11 mouse cellular contexts compared by ENCODE assay signal in the genomic region with DNA sequence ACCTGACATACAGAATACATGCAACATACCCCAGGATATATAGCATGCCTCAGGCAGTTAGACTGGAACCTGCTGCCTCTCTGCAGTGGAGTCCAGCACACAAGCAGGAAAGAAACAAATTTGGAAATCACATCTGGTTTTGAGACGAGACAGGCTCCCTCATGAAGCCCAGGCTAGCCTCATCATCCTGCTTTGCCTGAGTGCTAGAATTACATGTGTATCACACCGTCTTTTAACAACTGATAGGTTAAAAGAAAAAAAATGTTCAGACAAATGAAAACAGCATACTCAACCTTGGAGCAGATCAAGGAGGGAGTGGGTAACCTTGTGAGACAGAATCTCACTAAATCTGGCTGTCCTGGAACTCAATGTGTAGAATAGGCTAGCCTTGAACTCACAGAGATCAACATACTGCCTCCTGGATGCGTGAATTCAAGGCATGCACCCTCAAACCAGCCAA. TPM values are rescaled to one million over a fixed set of nuclear protein-coding genes. Genes with fewer than 3 reads are reported as not detected.
DNase-seq lines count a peak whose midpoint lies in the region; ATAC-seq and TF ChIP-seq lines count a peak whose summit lies in the region.
"Had no signal": no experiment of that assay in that cellular context is flagged by ENCODE, and none has a peak within 500 bp of the region (broad histone marks: within the 10 kb centered on the region; RNA-seq: fewer than 3 reads in every experiment).

No protein-coding gene starts in this region.

- no peaks in the 10 kb centered on the region for H3K9me3 ChIP-seq in hindbrain, embryonic 14.5 days (ENCODE audit: control insufficient read depth, low read length)
- H3K9me3 ChIP-seq in hindbrain, embryonic 16.5 days (ENCODE audit: control insufficient read depth, low read length), result no peaks in the 10 kb centered on the region
- no peaks in the 10 kb centered on the region for H3K9me3 ChIP-seq in midbrain, postnatal 0 days (ENCODE audit: low read length)
- H3K9me3 ChIP-seq in midbrain, embryonic 16.5 days (replicated peaks; ENCODE audit: control insufficient read depth, low read length, poor library complexity, severe bottlenecking), result no peaks in the 10 kb centered on the region
- H3K9me3 ChIP-seq in limb, embryonic 10.5 days (replicated peaks), result no peaks in the 10 kb centered on the region
- H3K9me3 ChIP-seq: megakaryocyte, embryonic 14.5 days had no signal

- no peak for ATAC-seq in hindbrain, embryonic 14.5 days (ENCODE audit: low FRiP score)
- ATAC-seq in hindbrain, embryonic 16.5 days, result no peak
- no peak for ATAC-seq in midbrain, postnatal 0 days (ENCODE audit: low FRiP score)
- ATAC-seq in midbrain, embryonic 16.5 days, result no peak

- H3K4me3 ChIP-seq in hindbrain, embryonic 14.5 days (replicated peaks; ENCODE audit: low read length), result no peak overlapping the region
- no peak overlapping the region for H3K4me3 ChIP-seq in hindbrain, embryonic 16.5 days (ENCODE audit: low read length)
- no peak overlapping the region for H3K4me3 ChIP-seq in midbrain, postnatal 0 days (ENCODE audit: low read depth, low read length)
- H3K4me3 ChIP-seq in midbrain, embryonic 16.5 days (ENCODE audit: low read depth, low read length), result no peak overlapping the region
- H3K4me3 ChIP-seq in limb, embryonic 10.5 days, result no peak overlapping the region

- DNase-seq in hindbrain, embryonic 14.5 days (ENCODE audit: low spot score), result no peak
- DNase-seq in midbrain, postnatal 0 days (ENCODE audit: low spot score), result no peak
- no peak for DNase-seq in limb, embryonic 10.5 days (ENCODE audit: low spot score)
- no peak for DNase-seq in retina, postnatal 1 day
- no peak for DNase-seq in spleen, postnatal 10 days (ENCODE audit: low spot score in 2 of 2)
- DNase-seq: embryo, embryonic 11 days; kidney, postnatal 14 days; right cerebral cortex, postnatal 4 days had no signal

- TF ChIP-seq CTCF in midbrain, postnatal 0 days (IDR thresholded peaks at IDR 0.05), result no peak

- H3K4me1 ChIP-seq in hindbrain, embryonic 14.5 days (replicated peaks; ENCODE audit: control insufficient read depth, insufficient read depth, low read length), result peaks cover 4% of the 10 kb centered on the region; the same call in 1 of the 2 replicates
- H3K4me1 ChIP-seq in hindbrain, embryonic 16.5 days (ENCODE audit: control insufficient read depth, insufficient read depth, low read depth, low read length), result peaks cover 18% of the 10 kb centered on the region
- no peaks in the 10 kb centered on the region for H3K4me1 ChIP-seq in midbrain, postnatal 0 days (ENCODE audit: insufficient read depth, low read length)
- no peaks in the 10 kb centered on the region for H3K4me1 ChIP-seq in midbrain, embryonic 16.5 days (ENCODE audit: control insufficient read depth, insufficient read depth, low read length)
- peaks cover 32% of the 10 kb centered on the region for H3K4me1 ChIP-seq in limb, embryonic 10.5 days

- peaks cover 43% of the 10 kb centered on the region for H3K36me3 ChIP-seq in hindbrain, embryonic 14.5 days (replicated peaks; ENCODE audit: control insufficient read depth, insufficient read depth)
- H3K36me3 ChIP-seq in hindbrain, embryonic 16.5 days (ENCODE audit: control insufficient read depth, insufficient read depth, low read length), result peaks cover 34% of the 10 kb centered on the region
- peaks cover 38% of the 10 kb centered on the region for H3K36me3 ChIP-seq in midbrain, postnatal 0 days (ENCODE audit: insufficient read depth, low read length)
- peaks cover 34% of the 10 kb centered on the region for H3K36me3 ChIP-seq in midbrain, embryonic 16.5 days (ENCODE audit: control insufficient read depth, insufficient read depth, low read length)
- peaks cover 42% of the 10 kb centered on the region for H3K36me3 ChIP-seq in limb, embryonic 10.5 days

- no peak overlapping the region for H3K9ac ChIP-seq in hindbrain, embryonic 14.5 days
- no peak overlapping the region for H3K9ac ChIP-seq in hindbrain, embryonic 16.5 days (ENCODE audit: low read depth, low read length)
- no peak overlapping the region for H3K9ac ChIP-seq in midbrain, postnatal 0 days (replicated peaks; ENCODE audit: low read length, poor library complexity, severe bottlenecking)
- H3K9ac ChIP-seq in midbrain, embryonic 16.5 days (ENCODE audit: low read depth, low read length), result no peak overlapping the region

- WGBS in hindbrain, embryonic 14.5 days, result 90% methylated on average over 3 of the region's 3 CpGs
- 84% methylated on average over 3 of the region's 3 CpGs for WGBS in hindbrain, embryonic 16.5 days
- 86% methylated on average over 3 of the region's 3 CpGs for WGBS in midbrain, postnatal 0 days
- WGBS in midbrain, embryonic 16.5 days, result 91% methylated on average over 3 of the region's 3 CpGs
- 83% methylated on average over 3 of the region's 3 CpGs for WGBS in limb, embryonic 10.5 days

- no peaks in the 10 kb centered on the region for H3K27me3 ChIP-seq in hindbrain, embryonic 14.5 days (ENCODE audit: control insufficient read depth, insufficient read depth, low read length)
- no peaks in the 10 kb centered on the region for H3K27me3 ChIP-seq in hindbrain, embryonic 16.5 days (replicated peaks; ENCODE audit: control insufficient read depth, insufficient read depth, low read length)
- no peaks in the 10 kb centered on the region for H3K27me3 ChIP-seq in midbrain, postnatal 0 days (ENCODE audit: insufficient read depth, low read length)
- H3K27me3 ChIP-seq in midbrain, embryonic 16.5 days (ENCODE audit: control insufficient read depth, insufficient read depth, low read depth, low read length), result no peaks in the 10 kb centered on the region
- H3K27me3 ChIP-seq in limb, embryonic 10.5 days (ENCODE audit: low read depth, poor library complexity, severe bottlenecking), result no peaks in the 10 kb centered on the region
- H3K27me3 ChIP-seq: megakaryocyte, embryonic 14.5 days had no signal

- no peak overlapping the region for H3K4me2 ChIP-seq in hindbrain, embryonic 14.5 days (replicated peaks)
- H3K4me2 ChIP-seq in hindbrain, embryonic 16.5 days (ENCODE audit: low read length), result no peak overlapping the region
- no peak overlapping the region for H3K4me2 ChIP-seq in midbrain, postnatal 0 days (ENCODE audit: low read depth, low read length, poor library complexity, severe bottlenecking)
- no peak overlapping the region for H3K4me2 ChIP-seq in midbrain, embryonic 16.5 days (ENCODE audit: low read length)

- H3K27ac ChIP-seq in hindbrain, embryonic 14.5 days, result 0 out of 2 replicates have a peak overlapping the region, but pooled peaks have one; percentile 71
- H3K27ac ChIP-seq in hindbrain, embryonic 16.5 days (ENCODE audit: low read depth, low read length), result no peak overlapping the region
- 0 out of 2 replicates have a peak overlapping the region, but pooled peaks have one; percentile 6 for H3K27ac ChIP-seq in midbrain, postnatal 0 days (ENCODE audit: low read depth, low read length)
- H3K27ac ChIP-seq in midbrain, embryonic 16.5 days (ENCODE audit: low read length), result no peak overlapping the region
- H3K27ac ChIP-seq in limb, embryonic 10.5 days, result peak overlapping the region; percentile 84; the same call in 1 of the 2 replicates

RNA-seq across cellular contexts. Expression of a gene that starts 8.1 kb away (rescaled TPM):
- 4,304 and 4,427 TPM in 2 replicates for polyA plus RNA-seq in hindbrain, embryonic 14.5 days (2014; fragmentation: Nextera tagmentation; extraction: Ambion mirVana)
- 4,094 and 4,423 TPM in 2 replicates for polyA plus RNA-seq in hindbrain, embryonic 16.5 days (2015; fragmentation: Nextera tagmentation; extraction: Ambion mirVana)
- total RNA-seq in midbrain, postnatal 0 days (2014; rRNA removed), result 2,296 and 2,489 TPM in 2 replicates
- 5,099 and 5,106 TPM in 2 replicates for polyA plus RNA-seq in midbrain, postnatal 0 days (2015; fragmentation: Nextera tagmentation; extraction: Ambion mirVana)
- polyA plus RNA-seq in midbrain, embryonic 16.5 days (2015; fragmentation: Nextera tagmentation; extraction: Ambion mirVana), result 3,917 and 4,008 TPM in 2 replicates
- 5,840 and 6,698 TPM in 2 replicates for polyA plus RNA-seq in limb, embryonic 10.5 days (2016; fragmentation: Nextera tagmentation; extraction: Ambion mirVana)

RNA-seq across cellular contexts. Expression of a gene that starts 18.3 kb away (rescaled TPM):
- 31.7 and 33.5 TPM in 2 replicates for polyA plus RNA-seq in hindbrain, embryonic 14.5 days (2014; fragmentation: Nextera tagmentation; extraction: Ambion mirVana)
- 29.1 and 29.6 TPM in 2 replicates for polyA plus RNA-seq in hindbrain, embryonic 16.5 days (2015; fragmentation: Nextera tagmentation; extraction: Ambion mirVana)
- 139 and 153 TPM in 2 replicates for total RNA-seq in midbrain, postnatal 0 days (2014; rRNA removed)
- 33.7 and 36.0 TPM in 2 replicates for polyA plus RNA-seq in midbrain, postnatal 0 days (2015; fragmentation: Nextera tagmentation; extraction: Ambion mirVana)
- polyA plus RNA-seq in midbrain, embryonic 16.5 days (2015; fragmentation: Nextera tagmentation; extraction: Ambion mirVana), result 30.2 and 33.4 TPM in 2 replicates
- 10.9 and 12.4 TPM in 2 replicates for polyA plus RNA-seq in limb, embryonic 10.5 days (2016; fragmentation: Nextera tagmentation; extraction: Ambion mirVana)

RNA-seq across cellular contexts. Expression of a gene that starts 37.1 kb away (rescaled TPM):
- polyA plus RNA-seq in hindbrain, embryonic 14.5 days (2014; fragmentation: Nextera tagmentation; extraction: Ambion mirVana), result 239 and 249 TPM in 2 replicates
- 223 and 239 TPM in 2 replicates for polyA plus RNA-seq in hindbrain, embryonic 16.5 days (2015; fragmentation: Nextera tagmentation; extraction: Ambion mirVana)
- 46.2 and 57.2 TPM in 2 replicates for total RNA-seq in midbrain, postnatal 0 days (2014; rRNA removed)
- 133 and 142 TPM in 2 replicates for polyA plus RNA-seq in midbrain, postnatal 0 days (2015; fragmentation: Nextera tagmentation; extraction: Ambion mirVana)
- 203 and 224 TPM in 2 replicates for polyA plus RNA-seq in midbrain, embryonic 16.5 days (2015; fragmentation: Nextera tagmentation; extraction: Ambion mirVana)
- 583 and 781 TPM in 2 replicates for polyA plus RNA-seq in limb, embryonic 10.5 days (2016; fragmentation: Nextera tagmentation; extraction: Ambion mirVana)

Comparison
In these comparisons a context has a peak if more than half of its experiments do, and no peak if none do; other contexts are left out.
1. H3K27ac ChIP-seq: peak in hindbrain, embryonic 14.5 days (single experiment), midbrain, postnatal 0 days (single experiment) and limb, embryonic 10.5 days (single experiment); none in hindbrain, embryonic 16.5 days (single experiment) and midbrain, embryonic 16.5 days (single experiment).